Mouse (Mus musculus): ENCODE results near the gene Cep128. TPM values are rescaled to one million over a fixed set of nuclear protein-coding genes. Genes with fewer than 3 reads are reported as not detected.

The Cep128 gene
- polyA plus RNA-seq, 1 experiment from 2014 or later, result 8.9 TPM

- ATAC-seq (ENCODE audit: low read depth), result no peak
- H3K27ac ChIP-seq (ENCODE audit: low read length), result no peak overlapping the region
- 74% methylated on average over 8 of the region's 8 CpGs for WGBS (ENCODE audit: insufficient replicate concordance)
Observed at GRCm38 (mm10) chr12:91134740-91135517, 249.3 kb downstream of the Cep128 start.

GRCm38 (mm10) chr12:91115054-91115453 is 269.2 kb downstream of the Cep128 start:
- Histone ChIP-seq H3K4me1 (ENCODE audit: control insufficient read depth, low read depth, low read length) (no peaks in the 10 kb centered on the region), H3K27me3 (ENCODE audit: control insufficient read depth, insufficient read depth, low read depth, low read length) (no peaks in the 10 kb centered on the region), H3K36me3 (ENCODE audit: control insufficient read depth, insufficient read depth) (no peaks in the 10 kb centered on the region), H3K4me3 (ENCODE audit: low read depth, low read length) (no peak overlapping the region), H3K9ac (ENCODE audit: low read depth, low read length) (no peak overlapping the region), H3K27ac (ENCODE audit: low read length) (no peak overlapping the region), H3K9me3 (replicated peaks; ENCODE audit: control insufficient read depth, low read length) (no peaks in the 10 kb centered on the region), H3K4me2 (ENCODE audit: low read depth, low read length) (no peak overlapping the region)
- ATAC-seq (ENCODE audit: low read depth), result no peak
- WGBS (ENCODE audit: insufficient replicate concordance), result 66% methylated on average over 3 of the region's 3 CpGs

More at GRCm38 (mm10) chr12:91134740-91135517, 249.3 kb downstream of the Cep128 start:
- Histone ChIP-seq H3K9me3 (replicated peaks; ENCODE audit: control insufficient read depth, low read length) (no peaks in the 10 kb centered on the region), H3K4me3 (ENCODE audit: low read depth, low read length) (no peak overlapping the region), H3K4me1 (ENCODE audit: control insufficient read depth, low read depth, low read length) (no peaks in the 10 kb centered on the region), H3K27me3 (ENCODE audit: control insufficient read depth, insufficient read depth, low read depth, low read length) (no peaks in the 10 kb centered on the region), H3K36me3 (ENCODE audit: control insufficient read depth, insufficient read depth) (no peaks in the 10 kb centered on the region), H3K9ac (ENCODE audit: low read depth, low read length) (no peak overlapping the region), H3K4me2 (ENCODE audit: low read depth, low read length) (no peak overlapping the region)

GRCm38 (mm10) chr12:91103316-91103715 is 280.9 kb downstream of the Cep128 start:
- 58% methylated on average over 4 of the region's 4 CpGs for WGBS (ENCODE audit: insufficient replicate concordance)

GRCm38 (mm10) chr12:91097869-91098268 is 286.3 kb downstream of the Cep128 start:
- H3K9ac ChIP-seq (ENCODE audit: low read depth, low read length), result no peak overlapping the region
- ATAC-seq (ENCODE audit: low read depth), result no peak
- no peaks in the 10 kb centered on the region for H3K9me3 ChIP-seq (replicated peaks; ENCODE audit: control insufficient read depth, low read length)
- no peaks in the 10 kb centered on the region for H3K27me3 ChIP-seq (ENCODE audit: control insufficient read depth, insufficient read depth, low read depth, low read length)
- H3K4me3 ChIP-seq (ENCODE audit: low read depth, low read length), result no peak overlapping the region
- H3K4me1 ChIP-seq (ENCODE audit: control insufficient read depth, low read depth, low read length), result no peaks in the 10 kb centered on the region
- WGBS (ENCODE audit: insufficient replicate concordance), result 81% methylated on average over 6 of the region's 6 CpGs
- H3K4me2 ChIP-seq (ENCODE audit: low read depth, low read length), result no peak overlapping the region
- H3K36me3 ChIP-seq (ENCODE audit: control insufficient read depth, insufficient read depth), result no peaks in the 10 kb centered on the region
- H3K27ac ChIP-seq (ENCODE audit: low read length), result no peak overlapping the region

More at GRCm38 (mm10) chr12:91103316-91103715, 280.9 kb downstream of the Cep128 start:
- H3K4me3 ChIP-seq (ENCODE audit: low read depth, low read length), result no peak overlapping the region
- H3K9ac ChIP-seq (ENCODE audit: low read depth, low read length), result no peak overlapping the region
- H3K27me3 ChIP-seq (ENCODE audit: control insufficient read depth, insufficient read depth, low read depth, low read length), result no peaks in the 10 kb centered on the region
- no peaks in the 10 kb centered on the region for H3K36me3 ChIP-seq (ENCODE audit: control insufficient read depth, insufficient read depth)
- no peak overlapping the region for H3K27ac ChIP-seq (ENCODE audit: low read length)
- H3K4me1 ChIP-seq (ENCODE audit: control insufficient read depth, low read depth, low read length), result no peaks in the 10 kb centered on the region
- no peak overlapping the region for H3K4me2 ChIP-seq (ENCODE audit: low read depth, low read length)
- ATAC-seq (ENCODE audit: low read depth), result no peak
- no peaks in the 10 kb centered on the region for H3K9me3 ChIP-seq (replicated peaks; ENCODE audit: control insufficient read depth, low read length)

- no peak overlapping the region for H3K4me3 ChIP-seq (ENCODE audit: low read depth, low read length)
- H3K9me3 ChIP-seq (replicated peaks; ENCODE audit: control insufficient read depth, low read length), result no peaks in the 10 kb centered on the region
- no peaks in the 10 kb centered on the region for H3K36me3 ChIP-seq (ENCODE audit: control insufficient read depth, insufficient read depth)
- no peak overlapping the region for H3K4me2 ChIP-seq (ENCODE audit: low read depth, low read length)
- no peaks in the 10 kb centered on the region for H3K27me3 ChIP-seq (ENCODE audit: control insufficient read depth, insufficient read depth, low read depth, low read length)
- no peak overlapping the region for H3K27ac ChIP-seq (ENCODE audit: low read length)
- WGBS (ENCODE audit: insufficient replicate concordance), result 79% methylated on average over 6 of the region's 6 CpGs
- no peak for ATAC-seq (ENCODE audit: low read depth)
- no peaks in the 10 kb centered on the region for H3K4me1 ChIP-seq (ENCODE audit: control insufficient read depth, low read depth, low read length)
- no peak overlapping the region for H3K9ac ChIP-seq (ENCODE audit: low read depth, low read length)
Observed at GRCm38 (mm10) chr12:91096197-91096596, 288.0 kb downstream of the Cep128 start.

GRCm38 (mm10) chr12:91088271-91088670 is 295.9 kb downstream of the Cep128 start:
- Histone ChIP-seq H3K4me1 (ENCODE audit: control insufficient read depth, low read depth, low read length) (no peaks in the 10 kb centered on the region), H3K4me3 (ENCODE audit: low read depth, low read length) (no peak overlapping the region), H3K9ac (ENCODE audit: low read depth, low read length) (no peak overlapping the region), H3K27me3 (ENCODE audit: control insufficient read depth, insufficient read depth, low read depth, low read length) (no peaks in the 10 kb centered on the region), H3K4me2 (ENCODE audit: low read depth, low read length) (no peak overlapping the region), H3K9me3 (replicated peaks; ENCODE audit: control insufficient read depth, low read length) (no peaks in the 10 kb centered on the region), H3K27ac (ENCODE audit: low read length) (no peak overlapping the region), H3K36me3 (ENCODE audit: control insufficient read depth, insufficient read depth) (no peaks in the 10 kb centered on the region)
- 66% methylated on average over 4 of the region's 4 CpGs for WGBS (ENCODE audit: insufficient replicate concordance)
- no peak for ATAC-seq (ENCODE audit: low read depth)

- Histone ChIP-seq H3K36me3 (ENCODE audit: control insufficient read depth, insufficient read depth) (no peaks in the 10 kb centered on the region), H3K4me2 (ENCODE audit: low read depth, low read length) (no peak overlapping the region), H3K27me3 (ENCODE audit: control insufficient read depth, insufficient read depth, low read depth, low read length) (no peaks in the 10 kb centered on the region), H3K27ac (ENCODE audit: low read length) (no peak overlapping the region), H3K9me3 (replicated peaks; ENCODE audit: control insufficient read depth, low read length) (no peaks in the 10 kb centered on the region), H3K9ac (ENCODE audit: low read depth, low read length) (no peak overlapping the region), H3K4me1 (ENCODE audit: control insufficient read depth, low read depth, low read length) (no peaks in the 10 kb centered on the region), H3K4me3 (ENCODE audit: low read depth, low read length) (no peak overlapping the region)
- ATAC-seq (ENCODE audit: low read depth), result no peak
- WGBS (ENCODE audit: insufficient replicate concordance), result 82% methylated on average over 9 of the region's 9 CpGs
Observed at GRCm38 (mm10) chr12:91085967-91086366, 298.2 kb downstream of the Cep128 start.

GRCm38 (mm10) chr12:91075600-91075999 is 308.6 kb downstream of the Cep128 start:
- no peak overlapping the region for H3K9ac ChIP-seq (ENCODE audit: low read depth, low read length)
- no peaks in the 10 kb centered on the region for H3K36me3 ChIP-seq (ENCODE audit: control insufficient read depth, insufficient read depth)
- H3K27ac ChIP-seq (ENCODE audit: low read length), result no peak overlapping the region
- no peaks in the 10 kb centered on the region for H3K4me1 ChIP-seq (ENCODE audit: control insufficient read depth, low read depth, low read length)
- H3K4me3 ChIP-seq (ENCODE audit: low read depth, low read length), result no peak overlapping the region
- H3K27me3 ChIP-seq (ENCODE audit: control insufficient read depth, insufficient read depth, low read depth, low read length), result no peaks in the 10 kb centered on the region
- no peaks in the 10 kb centered on the region for H3K9me3 ChIP-seq (replicated peaks; ENCODE audit: control insufficient read depth, low read length)
- WGBS (ENCODE audit: insufficient replicate concordance), result 79% methylated on average over 5 of the region's 5 CpGs
- no peak overlapping the region for H3K4me2 ChIP-seq (ENCODE audit: low read depth, low read length)
- no peak for ATAC-seq (ENCODE audit: low read depth)

GRCm38 (mm10) chr12:91070551-91071045 is 313.6 kb downstream of the Cep128 start:
- Histone ChIP-seq H3K27me3 (ENCODE audit: control insufficient read depth, insufficient read depth, low read depth, low read length) (no peaks in the 10 kb centered on the region), H3K27ac (ENCODE audit: low read length) (no peak overlapping the region), H3K4me2 (ENCODE audit: low read depth, low read length) (no peak overlapping the region), H3K9ac (ENCODE audit: low read depth, low read length) (no peak overlapping the region), H3K36me3 (ENCODE audit: control insufficient read depth, insufficient read depth) (no peaks in the 10 kb centered on the region), H3K9me3 (replicated peaks; ENCODE audit: control insufficient read depth, low read length) (no peaks in the 10 kb centered on the region), H3K4me1 (ENCODE audit: control insufficient read depth, low read depth, low read length) (no peaks in the 10 kb centered on the region), H3K4me3 (ENCODE audit: low read depth, low read length) (no peak overlapping the region)
- 75% methylated on average over 2 of the region's 2 CpGs for WGBS (ENCODE audit: insufficient replicate concordance)
- no peak for ATAC-seq (ENCODE audit: low read depth)
